Mouse (Mus musculus) liver, embryonic 11.5 days (tissue): ENCODE results near the gene Catsperg1. TPM values are rescaled to one million over a fixed set of nuclear protein-coding genes. Genes with fewer than 3 reads are reported as not detected.
A peak's percentile ranks its signal among the peaks of the same experiment; 100 is the strongest.

Experiments
- ATAC-seq: fragments of 200-750 bp; cut with Nextera tagmentation; replicated peaks from 2 replicates; pipeline ENCODE4 v1.8.0; 2017; ENCODE audit warnings: moderate number of reproducible peaks, mild to moderate bottlenecking, moderate TSS enrichment, moderate library complexity; ENCODE audit not compliant: low FRiP score
- DNase-seq: peaks from one replicate; pipeline ENCODE4 v3.0.0-alpha.2; 2017; ENCODE audit warnings: low spot score
- H3K27ac ChIP-seq: fragments of 300-500 bp; sonication (generic); 2 replicates; pipeline ENCODE4 v1.5.1; 2014; ENCODE audit warnings: mild to moderate bottlenecking, low read depth, low read length, control low read depth
- H3K27me3 ChIP-seq: fragments of 300-500 bp; sonication (generic); replicated peaks from 2 replicates; pipeline ENCODE4 v1.6.1; 2014; ENCODE audit warnings: low read length, mixed read lengths; ENCODE audit not compliant: control insufficient read depth, insufficient read depth
- H3K36me3 ChIP-seq: fragments of 300-500 bp; sonication (generic); 2 replicates; pipeline ENCODE4 v1.6.1; 2014; ENCODE audit warnings: mild to moderate bottlenecking, low read length, moderate library complexity, mixed read lengths; ENCODE audit not compliant: control insufficient read depth, insufficient read depth
- H3K4me1 ChIP-seq: fragments of 300-500 bp; sonication (generic); replicated peaks from 2 replicates; pipeline ENCODE4 v1.6.1; 2014; ENCODE audit warnings: low read length, mixed read lengths; ENCODE audit not compliant: control insufficient read depth, insufficient read depth
- H3K4me2 ChIP-seq: fragments of 300-500 bp; sonication (generic); 2 replicates; pipeline ENCODE4 v1.6.1; 2014; ENCODE audit warnings: mild to moderate bottlenecking, control low read depth, moderate library complexity
- H3K4me3 ChIP-seq: fragments of 300-500 bp; sonication (generic); 2 replicates; pipeline ENCODE4 v1.5.1; 2014; ENCODE audit warnings: low read depth, low read length, control low read depth
- H3K9ac ChIP-seq: fragments of 300-500 bp; sonication (generic); 2 replicates; pipeline ENCODE4 v1.6.1; 2014; ENCODE audit warnings: low read depth, low read length, control low read depth
- H3K9me3 ChIP-seq: fragments of 300-500 bp; sonication (generic); 2 replicates; pipeline ENCODE4 v1.6.1; 2016; ENCODE audit warnings: low read length, inconsistent platforms, mixed read lengths; ENCODE audit not compliant: control insufficient read depth
- WGBS: fragments of 180-500 bp; shearing (Covaris S2); extraction: QIAGEN DNeasy Blood & Tissue Kit; methylation state at CpG from one replicate; pipeline ENCODE4 v1.1.7; 2014; 5-methylcytosine and 5-hydroxymethylcytosine counted together
- polyA plus RNA-seq: library from polyadenylated mRNA; unstranded; fragments of >200 nt; fragmentation: Nextera tagmentation; extraction: Ambion mirVana; gene quantifications from 2 replicates; pipeline ENCODE4 v1.2.1, GENCODE M21; 2014

The Catsperg1 gene
- polyA plus RNA-seq, 1 experiment from 2014 or later: 0.64 TPM

DNA sequence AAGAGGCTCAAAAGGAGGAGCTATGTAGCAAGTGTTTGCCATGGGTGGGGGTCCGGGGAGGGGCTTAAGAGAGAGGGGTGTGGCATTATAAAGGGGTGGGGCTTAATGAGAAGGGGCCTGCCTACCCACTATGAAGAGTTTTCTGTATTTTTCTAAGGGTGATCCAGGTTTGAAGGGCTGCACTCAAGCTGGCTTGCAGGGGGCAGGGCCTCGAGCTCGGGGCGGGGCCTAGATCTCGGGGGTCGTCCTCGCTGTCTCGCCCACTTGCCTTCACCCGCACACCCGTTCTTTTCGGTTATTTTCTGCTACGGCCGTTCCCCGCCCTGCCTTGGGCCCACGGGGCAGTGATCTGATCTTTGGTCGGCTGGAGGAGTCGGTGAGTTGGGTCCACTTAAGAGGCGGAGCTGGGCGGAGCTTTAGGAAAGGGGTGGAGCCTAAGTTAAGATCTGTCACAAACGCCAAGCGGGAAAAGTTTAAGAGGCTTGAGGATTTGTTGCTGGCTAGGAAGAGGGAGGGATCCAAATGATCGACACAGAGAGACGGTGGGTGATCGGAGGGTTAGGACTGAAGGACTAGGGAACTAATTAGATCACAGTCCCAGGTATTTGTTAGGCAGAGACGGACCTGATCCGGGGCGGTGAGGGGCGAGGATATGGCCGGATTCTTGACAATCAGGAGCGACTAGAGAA is 43.6 kb downstream of the Catsperg1 start, which contains the start of the genes Ggn and Spred3:
TSS of gene Ggn (plus strand) at position 145 of the 689 bp plus-strand sequence.
TSS of gene Spred3 (minus strand) at position 346 of the 689 bp plus-strand sequence.
- under 1% methylated on average over 30 of the region's 30 CpGs for WGBS
- peak within 1 kb of the TSS; percentile 56 for H3K9ac ChIP-seq
- H3K4me3 ChIP-seq: peak within 1 kb of the TSS; percentile 52
- H3K36me3 ChIP-seq: peaks cover 16% of the 10 kb centered on the region; the same call in 1 of the 2 replicates
- peaks cover 56% of the 10 kb centered on the region for H3K27me3 ChIP-seq
- no peaks in the 10 kb centered on the region for H3K9me3 ChIP-seq
- H3K4me1 ChIP-seq: peaks cover 26% of the 10 kb centered on the region
- H3K27ac ChIP-seq: peak within 1 kb of the TSS; percentile 34; the same call in 1 of the 2 replicates
- peak; percentile 55 for ATAC-seq
- DNase-seq: peak; percentile 79
- H3K4me2 ChIP-seq: peak within 1 kb of the TSS; percentile 87

DNA sequence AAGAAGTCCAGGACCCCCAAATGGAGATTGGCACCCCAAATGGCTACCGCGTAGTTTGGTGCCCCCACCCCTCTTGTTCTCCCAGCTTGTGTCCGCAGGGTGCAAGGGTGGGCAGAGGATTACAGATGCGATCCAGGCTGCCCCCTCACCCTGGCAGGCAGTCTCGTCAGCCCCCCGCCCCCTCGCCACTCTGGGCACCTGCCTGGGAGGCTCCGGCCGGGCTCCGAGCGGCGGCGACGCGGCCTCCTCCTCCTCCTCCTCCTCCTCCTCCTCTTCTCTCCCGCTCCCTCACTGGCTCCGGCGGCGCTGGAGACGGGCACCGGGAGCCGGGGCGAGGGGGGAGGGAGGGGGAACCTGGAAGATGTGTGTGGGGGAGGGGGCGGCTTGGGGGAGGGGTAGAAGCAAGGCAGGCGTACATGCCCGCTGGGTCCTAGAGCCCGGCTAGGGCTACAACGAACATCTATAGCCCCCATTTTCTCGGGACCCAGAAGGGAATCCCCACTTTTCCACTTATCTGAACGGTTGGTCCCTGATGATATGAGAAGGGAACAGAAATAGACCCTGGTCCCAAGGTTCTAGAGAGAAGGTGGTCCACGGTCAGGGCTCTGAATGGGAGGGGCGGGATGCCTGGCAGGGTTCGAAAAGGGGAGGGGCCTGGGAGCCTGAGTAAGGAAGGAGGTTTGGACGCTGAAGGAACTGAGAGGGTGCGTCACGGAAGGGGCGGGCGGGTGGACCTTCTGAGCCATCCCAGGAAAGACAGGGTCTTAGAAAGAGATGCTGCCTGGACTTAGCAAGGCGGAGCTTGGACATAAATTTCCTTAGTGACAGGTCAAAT is 44.4 kb downstream of the Catsperg1 start:
- Histone ChIP-seq H3K4me1 (peaks cover 26% of the 10 kb centered on the region), H3K9ac (peak overlapping the region; percentile 56), H3K27ac (no peak overlapping the region)

GRCm38 (mm10) chr7:29168791-29169230 is 45.0 kb downstream of the Catsperg1 start:
- Histone ChIP-seq H3K4me1 (peaks cover 26% of the 10 kb centered on the region), H3K9ac (no peak overlapping the region), H3K36me3 (peaks cover 6% of the 10 kb centered on the region; the same call in 1 of the 2 replicates), H3K4me3 (peak overlapping the region; percentile 52), H3K27ac (no peak overlapping the region), H3K27me3 (peaks cover 55% of the 10 kb centered on the region), H3K9me3 (no peaks in the 10 kb centered on the region), H3K4me2 (peak overlapping the region; percentile 87)
- no peak for ATAC-seq
- WGBS: 1% methylated on average over 14 of the region's 14 CpGs
- DNase-seq: no peak

More for the DNA sequence above, 44.4 kb downstream of the Catsperg1 start:
- ATAC-seq: peak; percentile 58
- Histone ChIP-seq H3K4me3 (peak overlapping the region; percentile 52), H3K9me3 (no peaks in the 10 kb centered on the region), H3K27me3 (peaks cover 56% of the 10 kb centered on the region), H3K36me3 (peaks cover 10% of the 10 kb centered on the region; the same call in 1 of the 2 replicates), H3K4me2 (peak overlapping the region; percentile 87)
- peak; percentile 78 for DNase-seq
- WGBS: 0% methylated on average over 30 of the region's 39 CpGs

DNA sequence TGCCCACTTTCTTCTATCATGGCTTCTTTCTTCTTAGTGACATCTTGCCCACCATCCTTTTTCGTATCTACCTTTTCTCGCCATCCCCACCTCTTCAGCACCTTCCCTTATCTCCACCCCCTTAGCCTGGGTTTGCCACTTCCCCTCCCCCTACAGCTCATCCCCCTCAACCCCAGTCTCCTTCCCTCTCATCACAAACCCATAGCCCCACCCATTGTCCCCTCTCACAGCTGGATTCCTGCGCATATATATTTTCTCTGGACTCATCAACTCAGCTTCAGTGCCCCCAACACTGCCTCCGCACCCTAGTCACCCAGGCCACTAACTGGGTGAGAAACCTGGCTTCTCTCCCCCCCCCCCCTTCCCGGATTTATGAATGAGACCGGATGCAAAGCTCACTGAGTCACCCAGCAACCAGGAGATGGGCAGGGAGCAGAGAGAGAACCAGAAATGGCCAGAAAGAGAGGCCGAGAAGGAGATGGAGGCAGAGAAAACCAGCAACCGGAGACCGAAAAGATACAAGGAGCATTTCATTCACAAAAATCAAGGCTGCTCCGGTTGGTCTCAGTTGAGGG is 45.6 kb downstream of the Catsperg1 start:
- Histone ChIP-seq H3K27me3 (peaks cover 49% of the 10 kb centered on the region), H3K9me3 (no peaks in the 10 kb centered on the region), H3K9ac (no peak overlapping the region), H3K4me2 (peak overlapping the region; percentile 87), H3K27ac (no peak overlapping the region), H3K36me3 (peaks cover 2% of the 10 kb centered on the region; the same call in 1 of the 2 replicates), H3K4me1 (peaks cover 26% of the 10 kb centered on the region), H3K4me3 (peak overlapping the region; percentile 52)
- no peak for ATAC-seq
- DNase-seq: no peak
- 6% methylated on average over 10 of the region's 10 CpGs for WGBS

DNA sequence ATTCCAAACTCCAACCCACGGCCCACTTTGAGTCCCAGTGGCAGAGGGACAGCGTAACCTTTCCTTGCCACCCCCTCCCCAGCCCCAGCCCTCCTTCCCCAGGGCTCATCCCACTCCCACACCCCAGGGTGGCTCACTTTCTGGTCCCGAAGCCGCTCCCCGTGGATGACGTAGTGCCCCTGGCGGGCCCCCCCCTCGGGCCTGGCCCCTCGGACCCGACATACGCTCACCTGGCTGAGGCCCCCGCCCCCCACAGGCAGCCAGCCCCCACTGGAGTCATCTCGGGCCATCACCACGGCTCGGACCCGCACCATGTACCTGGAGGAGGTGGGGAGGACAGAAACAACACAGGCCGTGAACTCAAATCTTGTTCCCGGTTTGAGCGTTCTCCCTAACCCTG is 46.2 kb downstream of the Catsperg1 start:
- Histone ChIP-seq H3K27me3 (peaks cover 43% of the 10 kb centered on the region), H3K4me1 (peaks cover 31% of the 10 kb centered on the region), H3K9ac (no peak overlapping the region), H3K4me3 (no peak overlapping the region), H3K4me2 (peak overlapping the region; percentile 9; the same call in 1 of the 2 replicates), H3K36me3 (no peaks in the 10 kb centered on the region; the same call in 1 of the 2 replicates), H3K27ac (no peak overlapping the region), H3K9me3 (no peaks in the 10 kb centered on the region)
- WGBS: 29% methylated on average over 19 of the region's 19 CpGs
- ATAC-seq (no peak), DNase-seq (no peak)

- ATAC-seq: peak; percentile 50
- no peak overlapping the region for H3K27ac ChIP-seq
- peak overlapping the region; percentile 18; the same call in 1 of the 2 replicates for H3K4me2 ChIP-seq
- H3K9me3 ChIP-seq: no peaks in the 10 kb centered on the region
- H3K4me3 ChIP-seq: no peak overlapping the region
- DNase-seq: peak; percentile 52
- H3K27me3 ChIP-seq: peaks cover 27% of the 10 kb centered on the region
- peaks cover 6% of the 10 kb centered on the region; the same call in 1 of the 2 replicates for H3K4me1 ChIP-seq
- no peaks in the 10 kb centered on the region for H3K36me3 ChIP-seq
- WGBS: 16% methylated on average over 9 of the region's 9 CpGs
- no peak overlapping the region for H3K9ac ChIP-seq
Observed at GRCm38 (mm10) chr7:29162750-29163525, 50.9 kb downstream of the Catsperg1 start.

- peaks cover 22% of the 10 kb centered on the region for H3K27me3 ChIP-seq
Observed at GRCm38 (mm10) chr7:29162294-29162693, 51.5 kb downstream of the Catsperg1 start.

More at GRCm38 (mm10) chr7:29162294-29162693, 51.5 kb downstream of the Catsperg1 start:
- WGBS: 61% methylated on average over 5 of the region's 5 CpGs
- DNase-seq (no peak), ATAC-seq (no peak)
- peaks cover 6% of the 10 kb centered on the region; the same call in 1 of the 2 replicates for H3K4me1 ChIP-seq
- no peak overlapping the region for H3K4me3 ChIP-seq
- H3K4me2 ChIP-seq: peak overlapping the region; percentile 18; the same call in 1 of the 2 replicates
- no peak overlapping the region for H3K27ac ChIP-seq
- no peaks in the 10 kb centered on the region for H3K36me3 ChIP-seq
- H3K9ac ChIP-seq: no peak overlapping the region
- no peaks in the 10 kb centered on the region for H3K9me3 ChIP-seq
